Mouse (Mus musculus) layer of hippocampus, adult 18-20 months (tissue): ENCODE results near the gene Polr2c. TPM values are rescaled to one million over a fixed set of nuclear protein-coding genes. Genes with fewer than 3 reads are reported as not detected.
"Not testable (repeated sequence)": the region's sequence is repeated elsewhere in the genome, so short reads cannot be mapped to it uniquely, and the experiment has no call there.

Experiments
- DNase-seq, 2 experiments: peaks; one replicate each; pipeline ENCODE4 v3.0.0; 2022; ENCODE audit warnings: low spot score in 2 of 2
- total RNA-seq, 2 experiments: library from RNA; stranded (reverse); gene quantifications; 2 replicates each; pipeline ENCODE4 v1.2.3; 2021

Gene Polr2c
- total RNA-seq, 2 experiments from 2014 or later, result 66.0 to 73.6 TPM

DNA sequence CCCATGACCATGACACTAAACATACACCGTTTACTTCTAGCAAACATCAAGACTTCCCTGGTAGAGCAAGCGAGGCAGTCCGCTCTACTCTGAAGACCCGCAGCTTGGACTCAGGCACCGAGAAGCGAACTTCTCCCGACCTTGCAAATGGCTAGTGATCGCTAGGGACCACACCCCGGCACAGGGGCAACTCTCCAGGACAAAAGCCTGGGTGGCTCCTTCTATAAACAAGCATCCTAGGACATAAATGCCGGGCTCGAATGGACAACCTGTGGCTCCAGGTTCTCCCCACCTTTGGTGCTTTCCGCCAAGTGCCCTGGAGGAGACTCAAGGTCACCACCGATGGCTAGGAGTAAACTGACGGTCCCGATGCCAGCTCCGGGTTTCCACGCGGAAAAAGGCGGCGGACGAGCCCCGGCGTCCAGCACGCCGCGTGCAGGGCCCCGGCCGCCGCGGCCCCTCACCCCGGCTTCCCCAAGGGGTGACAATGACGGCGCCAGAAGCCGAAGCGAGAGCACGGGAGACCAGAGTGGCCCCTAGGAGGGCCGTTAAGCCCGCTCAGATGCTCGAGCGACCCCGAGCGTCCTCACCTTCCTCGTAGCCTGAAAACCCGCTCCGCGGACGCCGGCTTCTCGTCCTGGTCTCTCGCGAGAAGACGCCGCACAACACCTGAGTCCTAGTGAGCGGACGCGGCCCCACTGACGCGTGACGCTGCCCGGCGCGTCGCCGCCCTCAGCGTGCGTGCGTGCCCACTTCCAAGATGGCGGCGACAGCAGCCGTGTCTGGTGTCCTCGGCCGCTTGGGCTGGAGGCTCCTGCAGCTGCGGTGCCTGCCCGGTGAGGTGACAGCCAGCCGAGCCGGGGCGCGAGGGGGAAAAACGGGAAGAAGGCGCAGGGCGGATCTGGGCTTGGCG is 19.3 kb upstream of the Polr2c start, which contains the start of the genes Coq9 and Ciapin1:
Coq9 (plus strand) TSS at position 660 of the 913 bp plus-strand sequence.
Ciapin1 (minus strand) TSS at position 697 of the 913 bp plus-strand sequence.
- peak; percentile 93 to 97 for DNase-seq

GRCm38 (mm10) chr8:94838600-94838999 is 18.6 kb upstream of the Polr2c start:
- DNase-seq, result peak; percentile 52 to 77

GRCm38 (mm10) chr8:94841183-94841582 is 16.1 kb upstream of the Polr2c start:
- no peak for DNase-seq

DNA sequence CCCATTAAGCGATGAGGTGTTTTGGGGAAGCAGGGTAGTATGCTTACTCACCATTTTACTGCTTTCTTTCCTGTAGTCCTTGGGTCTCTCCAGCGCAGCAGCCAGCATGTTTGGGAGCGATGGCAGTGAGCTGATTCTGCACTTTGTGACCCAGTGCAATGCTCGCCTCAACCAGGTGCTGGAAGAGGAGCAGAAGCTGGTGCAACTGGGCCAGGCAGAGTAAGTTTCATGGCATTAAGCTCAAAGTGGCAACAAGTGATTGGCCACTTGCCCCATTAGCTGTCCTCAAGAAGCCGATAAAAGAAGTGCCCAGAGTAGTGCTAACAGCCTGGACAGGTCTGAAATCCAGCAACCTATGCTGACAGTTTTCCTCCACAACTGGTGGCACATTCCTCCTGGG is 7.2 kb upstream of the Polr2c start:
- DNase-seq, result no peak

- not testable (repeated sequence) for DNase-seq
Measured at GRCm38 (mm10) chr8:94854761-94855160, 2.5 kb upstream of the Polr2c start.

DNA sequence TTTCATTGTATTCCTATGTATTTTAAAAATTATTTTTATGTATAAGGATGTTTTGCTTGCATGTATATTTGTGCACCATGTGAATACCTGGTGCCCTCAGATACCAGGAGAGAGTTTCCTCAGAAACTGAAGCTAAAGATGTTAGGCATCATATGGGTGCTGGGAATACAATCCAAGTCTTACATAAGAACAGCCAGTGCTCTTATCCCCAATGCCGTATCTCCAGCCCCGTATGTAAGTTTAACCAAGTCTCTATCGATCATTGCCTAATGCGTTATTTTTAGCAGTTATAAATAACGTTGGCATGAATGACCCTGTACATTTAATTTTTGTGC is 272 bp upstream of the Polr2c start:
- DNase-seq, result no peak

DNA sequence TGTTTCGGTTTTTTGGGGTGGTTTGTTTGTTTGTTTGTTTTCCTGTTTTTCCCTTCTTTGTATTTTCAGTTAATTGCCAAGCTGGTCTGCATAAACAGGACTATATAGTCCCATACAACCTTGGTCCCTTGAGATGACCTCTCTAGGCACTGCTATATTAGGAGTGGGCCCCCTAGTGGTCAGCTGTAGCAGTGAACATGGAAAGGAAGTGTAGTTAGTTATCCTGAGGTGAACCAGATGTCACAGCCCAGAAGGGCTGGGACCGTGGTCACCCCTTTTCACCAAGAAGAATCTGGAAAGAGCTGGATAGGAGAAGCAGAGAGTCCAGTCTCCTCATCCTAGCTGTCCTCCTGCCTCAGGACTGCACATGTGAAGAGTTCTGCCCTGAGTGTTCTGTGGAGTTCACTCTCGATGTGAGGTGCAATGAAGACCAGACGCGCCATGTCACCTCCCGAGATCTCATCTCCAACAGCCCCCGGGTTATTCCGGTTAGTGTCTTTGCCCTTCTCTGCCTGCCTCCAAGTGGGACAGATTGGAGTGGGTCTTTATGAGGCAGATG is 4.2 kb downstream of the Polr2c start:
- peak in 1 of 2 experiments; percentile 65 for DNase-seq

- no peak for DNase-seq
Measured at GRCm38 (mm10) chr8:94862487-94863220, 5.4 kb downstream of the Polr2c start.

DNA sequence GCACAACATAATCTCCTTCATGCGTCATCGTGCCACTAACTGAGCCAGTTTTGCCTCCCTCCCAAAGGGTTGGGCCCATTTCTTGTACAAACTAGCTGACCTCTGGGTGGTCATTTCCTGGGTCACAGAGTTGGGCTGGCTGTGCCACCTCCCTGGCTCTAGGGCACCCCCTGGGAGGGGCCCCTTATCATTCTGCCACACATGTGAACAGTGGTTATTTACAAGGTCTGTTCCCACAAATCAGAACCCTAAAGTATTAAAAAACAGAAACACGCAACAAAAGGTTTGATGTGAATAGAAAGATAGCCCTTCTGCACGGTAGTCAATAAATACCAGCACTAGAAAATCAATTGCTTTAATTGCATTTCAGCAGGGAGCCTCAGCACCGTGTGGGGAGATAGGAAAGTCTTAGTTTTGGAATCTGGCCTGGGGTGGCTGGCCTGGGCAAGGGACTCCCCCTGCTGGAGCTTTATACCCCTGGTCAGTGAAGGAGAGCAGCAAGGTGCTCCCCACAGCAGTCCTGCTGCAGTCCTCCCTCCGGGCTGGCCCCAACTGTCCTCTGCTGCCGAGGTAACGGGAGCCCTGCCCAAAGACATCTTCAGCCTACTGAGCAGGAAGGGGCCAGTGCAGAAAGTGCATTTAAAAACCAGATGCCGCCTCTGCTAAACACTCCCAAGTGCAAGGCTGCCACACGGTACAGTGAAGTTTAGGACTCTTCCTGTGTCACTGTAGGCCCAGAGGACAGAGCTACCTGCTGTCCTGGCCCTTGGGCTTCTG is 6.8 kb downstream of the Polr2c start:
- no peak for DNase-seq

- DNase-seq, result peak in 1 of 2 experiments; percentile 52
Measured at GRCm38 (mm10) chr8:94865292-94865691, 8.0 kb downstream of the Polr2c start.

DNA sequence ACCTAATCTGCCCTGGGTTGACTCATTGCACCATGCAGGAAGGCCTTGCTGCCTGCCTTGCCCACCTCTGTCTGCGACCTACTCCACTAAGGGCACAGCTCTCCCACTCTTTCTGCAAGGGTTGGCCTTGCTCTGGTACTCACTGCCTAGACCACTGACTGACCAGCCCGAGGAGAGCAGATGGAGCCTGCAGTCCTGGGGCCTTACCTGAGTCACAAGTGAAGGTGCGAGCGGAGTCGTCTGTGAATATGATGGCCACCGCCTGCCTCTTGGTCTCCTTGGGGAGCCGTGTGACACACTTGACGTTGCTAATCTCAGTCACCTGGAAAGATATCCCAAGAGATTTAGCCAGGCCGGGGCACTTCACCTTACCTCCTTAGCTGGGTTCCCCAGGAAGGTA is 9.7 kb downstream of the Polr2c start:
- DNase-seq, result no peak

- no peak for DNase-seq
Measured at GRCm38 (mm10) chr8:94869146-94869545, 11.9 kb downstream of the Polr2c start.

DNA sequence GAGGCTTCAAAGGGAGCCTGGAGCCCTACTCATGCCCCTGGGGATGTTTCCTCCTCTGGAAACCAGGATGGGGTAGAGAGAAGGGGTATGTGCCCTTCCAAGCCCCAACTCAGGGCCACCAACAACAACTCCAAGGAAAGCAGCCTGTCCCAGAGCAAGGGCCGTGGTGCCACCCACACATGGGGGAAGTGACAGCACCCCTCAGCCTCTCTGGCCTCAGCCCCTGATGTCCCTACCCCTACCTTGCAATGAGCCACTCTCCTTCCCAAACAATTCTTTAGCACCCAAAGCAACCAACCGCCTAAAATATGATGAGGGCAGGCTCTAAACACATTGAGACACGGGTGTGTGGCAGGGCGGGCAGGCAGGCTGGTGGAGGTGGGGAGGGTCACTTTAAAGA is 12.8 kb downstream of the Polr2c start:
- DNase-seq, result no peak

DNA sequence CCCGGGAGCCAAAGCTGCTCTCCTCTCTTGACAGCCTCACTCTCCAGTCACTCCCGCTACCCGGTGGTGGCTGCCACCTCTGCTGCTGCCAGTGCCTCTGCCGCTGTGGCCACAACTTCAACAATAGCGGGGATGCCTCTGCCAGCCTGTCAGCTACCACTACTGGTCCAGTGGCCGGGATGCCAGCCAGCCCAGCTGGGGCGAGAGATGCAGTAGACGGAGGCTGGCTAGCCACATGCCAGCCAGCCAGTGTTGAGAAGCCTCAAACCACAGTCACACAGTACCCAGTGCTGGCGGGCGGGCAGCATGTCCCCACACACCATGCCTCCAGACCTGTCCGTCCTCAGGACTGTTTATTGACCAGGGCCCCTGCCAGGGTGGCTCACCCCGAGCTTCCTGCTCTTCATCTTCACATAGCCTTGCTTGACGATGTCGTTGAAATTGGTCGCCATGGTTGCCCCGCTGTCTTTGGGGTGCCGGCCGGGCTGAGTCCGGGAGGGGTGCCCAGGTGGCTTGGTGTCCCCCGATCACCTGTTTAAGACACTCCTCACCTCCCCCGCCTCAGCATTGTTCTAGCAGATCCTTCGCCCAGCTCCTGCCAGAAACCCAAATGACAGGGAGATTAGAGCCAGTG is 13.3 kb downstream of the Polr2c start:
- peak; percentile 58 to 66 for DNase-seq

GRCm38 (mm10) chr8:94871108-94871894 is 14.1 kb downstream of the Polr2c start:
- DNase-seq, result peak; percentile 79 to 81

DNA sequence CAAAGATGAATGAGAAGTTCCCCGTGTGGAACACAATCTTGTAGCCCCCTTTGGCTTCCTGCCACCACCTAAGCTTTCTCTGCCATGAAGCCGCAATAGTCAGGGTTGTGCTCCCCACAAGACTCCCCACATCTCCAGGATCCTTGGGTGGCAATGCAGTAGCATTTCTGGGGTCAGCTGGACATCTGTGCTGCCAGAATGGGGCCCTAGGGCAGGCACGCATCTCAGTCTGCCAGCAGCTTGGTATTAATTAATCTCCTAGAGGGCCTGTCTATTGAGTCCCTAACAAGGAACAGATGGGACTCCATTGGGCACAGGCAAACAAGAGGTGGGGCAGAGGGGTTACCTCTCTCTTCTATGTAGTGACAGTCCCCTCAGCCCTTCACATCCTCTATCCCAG is 14.9 kb downstream of the Polr2c start:
- no peak for DNase-seq

DNA sequence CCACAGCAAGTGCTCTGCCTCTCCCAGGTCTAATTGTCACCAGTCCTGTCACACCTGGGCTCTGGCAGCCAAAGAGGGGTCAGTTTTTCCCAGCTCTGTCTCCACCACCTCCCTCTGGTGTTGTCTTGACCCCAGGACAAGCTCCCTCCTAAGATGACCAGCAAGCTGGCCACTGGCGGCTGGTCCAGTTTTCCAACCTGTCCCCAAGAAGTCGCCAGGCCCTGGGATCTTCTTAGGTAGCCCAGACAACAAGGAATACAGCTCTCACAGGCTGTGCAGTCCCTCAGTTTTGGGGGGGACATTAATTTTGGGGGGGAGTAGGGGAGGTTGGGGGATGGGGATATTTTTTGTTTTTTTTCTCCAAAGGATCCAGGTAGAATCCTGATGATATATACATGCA is 15.3 kb downstream of the Polr2c start:
- no peak for DNase-seq

DNA sequence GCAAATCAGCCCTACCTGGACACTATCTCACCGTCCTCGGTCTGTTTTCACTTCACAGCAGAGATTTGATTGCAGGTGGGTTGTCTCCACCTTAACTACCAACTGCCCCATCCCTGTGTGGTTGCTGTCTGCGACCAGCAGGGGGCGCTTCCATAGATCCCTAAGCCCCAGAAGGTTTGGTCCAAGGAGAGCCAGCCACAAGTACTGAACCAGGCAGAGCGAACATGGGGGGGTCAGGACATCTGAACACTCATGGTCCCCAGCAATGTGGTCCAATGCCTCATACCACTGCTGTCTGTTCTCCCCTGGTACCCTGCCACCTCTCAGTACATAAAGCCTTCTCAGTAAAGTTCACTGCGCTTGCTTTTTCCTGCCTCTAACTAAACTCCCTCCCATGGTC is 17.1 kb downstream of the Polr2c start:
- peak in 1 of 2 experiments; percentile 73 for DNase-seq

DNA sequence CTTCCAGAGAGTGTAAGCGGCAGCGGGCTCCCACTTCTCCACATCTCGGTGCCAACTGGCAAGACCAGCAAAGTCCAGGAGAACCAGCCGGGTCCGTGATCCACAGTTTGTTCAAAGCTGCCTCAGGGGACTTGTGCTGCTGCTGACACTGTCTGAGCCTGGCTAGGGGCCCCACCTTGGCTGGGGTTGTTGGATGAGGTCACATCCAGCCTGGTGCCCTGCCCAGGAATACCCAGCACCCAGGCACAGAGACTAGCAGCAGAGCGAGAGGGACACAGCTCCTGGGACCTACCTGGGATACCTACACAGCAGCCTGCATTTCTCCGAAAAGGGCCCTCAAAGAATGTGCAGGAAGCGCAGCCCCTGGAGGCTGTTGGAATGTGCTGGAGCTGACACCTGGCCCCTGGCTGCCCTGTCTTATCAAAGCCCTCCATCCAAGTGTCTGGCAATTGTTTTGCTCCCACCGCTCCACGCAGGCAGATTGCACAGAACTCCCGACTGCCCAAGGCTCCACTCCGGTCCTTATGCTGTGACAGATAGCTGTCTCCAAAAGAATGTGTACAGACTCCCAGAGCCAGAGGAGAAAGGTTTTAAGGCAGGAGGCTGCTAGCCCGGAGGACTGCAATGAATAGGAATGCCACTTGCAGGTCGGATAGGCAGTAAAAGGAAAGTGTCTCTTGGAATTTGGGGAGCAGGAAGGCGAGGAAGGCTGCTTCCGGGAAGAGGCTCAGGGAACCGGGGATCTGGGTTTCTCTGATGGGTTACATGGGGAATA is 18.0 kb downstream of the Polr2c start:
- peak in 1 of 2 experiments; percentile 6 for DNase-seq
